Mouse (Mus musculus) C2C12 (cell line): ENCODE measurements around the gene AI837181. TPM values are rescaled to one million over a fixed set of nuclear protein-coding genes. Genes with fewer than 3 reads are reported as not detected.

ENCODE experiments used
- H3K27me3 ChIP-seq: one replicate; pipeline ENCODE4 v1.6.1; 2011; ENCODE audit not compliant: control insufficient read depth, insufficient read depth, insufficient read length
- H3K36me3 ChIP-seq: one replicate; pipeline ENCODE4 v1.6.1; 2011; ENCODE audit not compliant: control insufficient read depth, insufficient read depth
- H3K4me3 ChIP-seq: one replicate; pipeline ENCODE4 v1.5.1; 2011; ENCODE audit warnings: mild to moderate bottlenecking, control low read depth; ENCODE audit not compliant: poor library complexity, insufficient read depth, severe bottlenecking
- H3K79me2 ChIP-seq: one replicate; pipeline ENCODE4 v1.6.1; 2011; ENCODE audit not compliant: control insufficient read depth, insufficient read depth
- H3K79me3 ChIP-seq: one replicate; pipeline ENCODE4 v1.6.1; 2011; ENCODE audit warnings: low read depth, control low read depth
- H3ac ChIP-seq: one replicate; pipeline ENCODE3; 2011; ENCODE audit warnings: low read depth; ENCODE audit not compliant: control insufficient read depth, insufficient read length
- CEBPB ChIP-seq: IDR thresholded peaks from one replicate; pipeline ENCODE4 v1.6.1; 2011; ENCODE audit warnings: low read depth, mild to moderate bottlenecking, control low read depth, moderate library complexity
- CTCF ChIP-seq: IDR thresholded peaks from one replicate; pipeline ENCODE4 v1.5.1; 2011; ENCODE audit not compliant: control insufficient read depth, insufficient read depth, insufficient read length
- FOSL1 ChIP-seq: IDR thresholded peaks from one replicate; pipeline ENCODE4 v1.8.0; 2011; ENCODE audit warnings: mild to moderate bottlenecking, low read length; ENCODE audit not compliant: poor library complexity, insufficient read depth, severe bottlenecking
- MAX ChIP-seq: IDR thresholded peaks from one replicate; pipeline ENCODE4 v1.6.1; 2011; ENCODE audit warnings: mild to moderate bottlenecking, control low read depth
- MYOD1 ChIP-seq: IDR thresholded peaks from one replicate; pipeline ENCODE4 v1.6.1; 2011; ENCODE audit warnings: low read depth; ENCODE audit not compliant: control insufficient read depth, insufficient read length
- MYOG ChIP-seq: IDR thresholded peaks from one replicate; pipeline ENCODE4 v1.6.1; 2011; ENCODE audit not compliant: control insufficient read depth, insufficient read length; ENCODE audit errors: extremely low read depth
- USF1 ChIP-seq: IDR thresholded peaks from one replicate; pipeline ENCODE4 v1.6.1; 2011; ENCODE audit warnings: low read depth, mild to moderate bottlenecking, control low read depth, moderate library complexity
- polyA plus RNA-seq: library from polyadenylated mRNA; unstranded; fragments of >200 nt; fragmentation: generic; extraction: Trizol; gene quantifications from one replicate; pipeline ENCODE4 v1.2.1, GENCODE M21; 2012; ENCODE audit warnings: missing spikeins

Gene AI837181
- polyA plus RNA-seq, 1 experiment = 90.3 TPM

- TF ChIP-seq CTCF (no peak), USF1 (no peak), MYOD1 (no peak), MAX (no peak), CEBPB (no peak), FOSL1 (no peak), MYOG (no peak)
- peaks cover 39% of the 10 kb centered on the region for H3K36me3 ChIP-seq
Observed at GRCm38 (mm10) chr19:5425906-5426565, 1.1 kb downstream of the AI837181 start.

DNA sequence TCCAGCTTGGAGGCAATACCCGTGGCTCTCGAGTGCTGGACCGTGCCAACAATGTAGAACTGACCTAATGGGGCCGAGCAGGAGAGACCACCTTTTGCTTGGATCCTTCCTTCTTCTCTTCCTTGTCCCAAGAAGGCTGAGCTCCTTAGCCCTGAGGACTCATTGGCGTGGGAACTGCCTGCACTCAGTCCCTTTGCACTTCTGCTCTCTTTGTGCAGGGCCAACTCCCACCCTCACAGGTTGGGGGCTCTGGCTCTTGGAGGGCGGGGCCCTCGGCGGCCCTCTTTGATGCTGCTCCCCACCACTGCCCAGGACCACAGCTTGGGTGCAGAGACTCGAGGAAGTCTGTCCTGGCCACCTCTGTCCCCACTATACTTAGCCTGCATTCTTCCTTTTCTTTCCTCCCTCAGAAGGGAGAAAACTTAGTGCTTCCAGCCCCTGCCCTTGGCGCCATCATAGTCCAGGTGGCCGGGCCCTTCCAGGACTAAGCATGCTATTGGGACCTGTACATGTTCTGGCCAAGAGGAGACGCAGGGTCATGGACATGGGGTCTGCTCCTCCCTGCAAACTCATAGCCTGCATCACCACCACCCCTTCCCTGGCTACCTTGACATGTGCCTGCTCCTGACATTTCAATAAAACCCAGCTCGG, 1.8 kb downstream of the AI837181 start:
- TF ChIP-seq CTCF = no peak
- TF ChIP-seq MAX = no peak
- TF ChIP-seq CEBPB = no peak
- TF ChIP-seq FOSL1 = no peak
- TF ChIP-seq MYOD1 = no peak
- TF ChIP-seq USF1 = no peak
- H3K4me3 ChIP-seq = peak overlapping the region; percentile 95
- peaks cover 32% of the 10 kb centered on the region for H3K36me3 ChIP-seq

More at GRCm38 (mm10) chr19:5425906-5426565, 1.1 kb downstream of the AI837181 start:
- Histone ChIP-seq H3K79me3 (peaks cover 36% of the 10 kb centered on the region), H3K79me2 (peaks cover 68% of the 10 kb centered on the region), H3K4me3 (peak overlapping the region; percentile 95), H3ac (peak overlapping the region; percentile 67), H3K27me3 (no peaks in the 10 kb centered on the region)

DNA sequence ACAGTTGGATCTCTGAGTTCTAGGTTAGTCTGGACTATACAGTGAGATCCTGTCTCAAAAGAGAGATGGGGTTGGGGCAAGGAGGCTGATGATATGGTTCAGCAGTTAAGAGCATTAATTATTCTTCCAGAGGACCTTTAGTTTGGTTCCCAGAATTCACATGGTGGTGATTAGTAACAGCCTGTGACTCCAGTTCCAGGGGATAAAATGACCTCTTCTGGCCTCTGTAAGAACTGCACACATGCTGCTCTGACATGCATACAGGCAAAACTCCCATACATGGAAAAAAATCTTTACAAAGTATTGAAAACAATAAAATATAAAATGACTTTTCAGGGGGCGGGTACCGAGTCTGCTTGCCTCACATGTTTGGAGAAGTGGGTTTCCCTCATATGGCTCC, 3.1 kb downstream of the AI837181 start:
- H3K4me3 ChIP-seq = no peak overlapping the region
- peak; percentile 35 for TF ChIP-seq MAX
- TF ChIP-seq MYOG = no peak
- TF ChIP-seq MYOD1 = no peak
- no peak overlapping the region for H3ac ChIP-seq
- H3K79me3 ChIP-seq = peaks cover 33% of the 10 kb centered on the region
- peaks cover 19% of the 10 kb centered on the region for H3K36me3 ChIP-seq
- H3K27me3 ChIP-seq = no peaks in the 10 kb centered on the region
- peaks cover 54% of the 10 kb centered on the region for H3K79me2 ChIP-seq

More for the DNA sequence above, 1.8 kb downstream of the AI837181 start:
- H3K79me3 ChIP-seq = peaks cover 36% of the 10 kb centered on the region
- H3ac ChIP-seq = peak overlapping the region; percentile 33
- H3K79me2 ChIP-seq = peaks cover 67% of the 10 kb centered on the region
- no peaks in the 10 kb centered on the region for H3K27me3 ChIP-seq

DNA sequence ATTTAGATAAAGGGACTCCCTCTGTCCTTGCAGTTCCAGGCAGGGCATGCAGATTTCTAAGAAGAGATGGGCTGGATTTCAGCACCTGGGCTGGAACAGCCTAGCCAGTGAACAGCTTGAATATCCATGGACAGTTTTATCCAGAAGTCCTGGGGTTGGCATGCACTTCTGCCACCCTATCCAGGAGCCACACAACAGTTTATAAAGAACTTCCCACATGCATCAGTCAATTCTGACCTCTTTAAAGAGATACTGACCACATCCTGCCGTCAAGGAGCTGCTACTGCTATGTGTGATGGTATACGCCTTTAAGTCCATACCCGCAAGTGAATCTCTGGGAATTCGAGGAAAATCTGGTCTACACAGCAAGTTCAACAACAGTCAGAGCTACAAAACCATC, 4.3 kb downstream of the AI837181 start:
- Histone ChIP-seq H3K36me3 (peaks cover 14% of the 10 kb centered on the region), H3ac (peak overlapping the region; percentile 3), H3K79me3 (peaks cover 23% of the 10 kb centered on the region), H3K4me3 (no peak overlapping the region), H3K79me2 (peaks cover 42% of the 10 kb centered on the region), H3K27me3 (no peaks in the 10 kb centered on the region)
- TF ChIP-seq MYOG (no peak), CEBPB (no peak), MYOD1 (no peak), CTCF (no peak), USF1 (no peak), MAX (peak; percentile 55), FOSL1 (no peak)

- TF ChIP-seq FOSL1 (peak; percentile 95), CTCF (no peak), MYOG (no peak), MAX (no peak), USF1 (no peak), MYOD1 (peak; percentile 49), CEBPB (no peak)
- Histone ChIP-seq H3K36me3 (peaks cover 14% of the 10 kb centered on the region), H3K4me3 (no peak overlapping the region)
Observed at GRCm38 (mm10) chr19:5429806-5430205, 4.9 kb downstream of the AI837181 start.

GRCm38 (mm10) chr19:5430408-5430807, 5.5 kb downstream of the AI837181 start:
- Histone ChIP-seq H3ac (no peak overlapping the region), H3K79me2 (peaks cover 35% of the 10 kb centered on the region), H3K4me3 (no peak overlapping the region), H3K79me3 (peaks cover 22% of the 10 kb centered on the region), H3K36me3 (peaks cover 14% of the 10 kb centered on the region), H3K27me3 (no peaks in the 10 kb centered on the region)
- TF ChIP-seq MYOD1 (peak; percentile 93), USF1 (no peak), MYOG (no peak), MAX (no peak)

More at GRCm38 (mm10) chr19:5429806-5430205, 4.9 kb downstream of the AI837181 start:
- H3ac ChIP-seq = peak overlapping the region; percentile 76
- H3K27me3 ChIP-seq = no peaks in the 10 kb centered on the region
- H3K79me3 ChIP-seq = peaks cover 23% of the 10 kb centered on the region
- H3K79me2 ChIP-seq = peaks cover 39% of the 10 kb centered on the region
